Mouse (Mus musculus): Measurements from ENCODE around the gene Nkapd1. TPM values are rescaled to one million over a fixed set of nuclear protein-coding genes. Genes with fewer than 3 reads are reported as not detected.

Nkapd1 gene
- polyA plus RNA-seq, 1 experiment from 2014 or later, result 20.1 TPM

- no peaks in the 10 kb centered on the region for H3K9me3 ChIP-seq (ENCODE audit: control insufficient read depth, low read length)
- H3K9ac ChIP-seq (ENCODE audit: low read depth, low read length), result no peak overlapping the region
- WGBS, result 38% methylated on average over 4 of the region's 4 CpGs
- H3K36me3 ChIP-seq (ENCODE audit: control insufficient read depth, insufficient read depth, low read length), result no peaks in the 10 kb centered on the region
- H3K4me2 ChIP-seq, result no peak overlapping the region
- no peak overlapping the region for H3K4me3 ChIP-seq (ENCODE audit: low read depth, low read length)
- ATAC-seq (replicated peaks; ENCODE audit: low FRiP score), result no peak
- no peaks in the 10 kb centered on the region for H3K27me3 ChIP-seq (replicated peaks; ENCODE audit: control insufficient read depth, insufficient read depth, low read length)
- H3K27ac ChIP-seq (ENCODE audit: low read depth, low read length), result no peak overlapping the region
- DNase-seq (ENCODE audit: low spot score), result no peak
- H3K4me1 ChIP-seq (replicated peaks; ENCODE audit: control insufficient read depth, insufficient read depth, low read length), result no peaks in the 10 kb centered on the region
These were observed 51.3 kb downstream of the Nkapd1 start for GRCm38 (mm10) chr9:50565940-50566339.

- Histone ChIP-seq H3K4me1 (replicated peaks; ENCODE audit: control insufficient read depth, insufficient read depth, low read length) (no peaks in the 10 kb centered on the region), H3K27ac (ENCODE audit: low read depth, low read length) (no peak overlapping the region), H3K4me2 (no peak overlapping the region), H3K9ac (ENCODE audit: low read depth, low read length) (no peak overlapping the region), H3K9me3 (ENCODE audit: control insufficient read depth, low read length) (no peaks in the 10 kb centered on the region), H3K4me3 (ENCODE audit: low read depth, low read length) (no peak overlapping the region), H3K36me3 (ENCODE audit: control insufficient read depth, insufficient read depth, low read length) (no peaks in the 10 kb centered on the region), H3K27me3 (replicated peaks; ENCODE audit: control insufficient read depth, insufficient read depth, low read length) (no peaks in the 10 kb centered on the region)
- WGBS, result 72% methylated on average over 7 of the region's 7 CpGs
- ATAC-seq (replicated peaks; ENCODE audit: low FRiP score) (no peak), DNase-seq (ENCODE audit: low spot score) (no peak)
These were observed 52.1 kb downstream of the Nkapd1 start for GRCm38 (mm10) chr9:50565173-50565572.

GRCm38 (mm10) chr9:50561918-50562360 is 55.3 kb downstream of the Nkapd1 start:
- Histone ChIP-seq H3K36me3 (ENCODE audit: control insufficient read depth, insufficient read depth, low read length) (no peaks in the 10 kb centered on the region), H3K9ac (ENCODE audit: low read depth, low read length) (no peak overlapping the region), H3K27ac (ENCODE audit: low read depth, low read length) (no peak overlapping the region), H3K4me1 (replicated peaks; ENCODE audit: control insufficient read depth, insufficient read depth, low read length) (no peaks in the 10 kb centered on the region), H3K4me3 (ENCODE audit: low read depth, low read length) (no peak overlapping the region), H3K4me2 (no peak overlapping the region), H3K27me3 (replicated peaks; ENCODE audit: control insufficient read depth, insufficient read depth, low read length) (no peaks in the 10 kb centered on the region), H3K9me3 (ENCODE audit: control insufficient read depth, low read length) (no peaks in the 10 kb centered on the region)
- no peak for ATAC-seq (replicated peaks; ENCODE audit: low FRiP score)
- 80% methylated on average over 2 of the region's 2 CpGs for WGBS
- no peak for DNase-seq (ENCODE audit: low spot score)

GRCm38 (mm10) chr9:50561145-50561917 is 55.9 kb downstream of the Nkapd1 start, which contains the start of gene Tex12:
Tex12 (minus strand) TSS chr9:50561325.
- ATAC-seq (replicated peaks; ENCODE audit: low FRiP score), result no peak
- Histone ChIP-seq H3K4me3 (ENCODE audit: low read depth, low read length) (no peak within 1 kb of the TSS), H3K36me3 (ENCODE audit: control insufficient read depth, insufficient read depth, low read length) (no peaks in the 10 kb centered on the region), H3K27ac (ENCODE audit: low read depth, low read length) (no peak within 1 kb of the TSS), H3K9ac (ENCODE audit: low read depth, low read length) (no peak within 1 kb of the TSS), H3K27me3 (replicated peaks; ENCODE audit: control insufficient read depth, insufficient read depth, low read length) (no peaks in the 10 kb centered on the region), H3K4me1 (replicated peaks; ENCODE audit: control insufficient read depth, insufficient read depth, low read length) (no peaks in the 10 kb centered on the region), H3K9me3 (ENCODE audit: control insufficient read depth, low read length) (no peaks in the 10 kb centered on the region), H3K4me2 (no peak within 1 kb of the TSS)
- no peak for DNase-seq (ENCODE audit: low spot score)
- WGBS, result 80% methylated on average over 38 of the region's 38 CpGs

Other genes with a start within 250 kb of the Nkapd1 start
- 0.53 and 0.55 TPM in 2 replicates for gene Plet1, start 122.9 kb downstream of the Nkapd1 start, polyA plus RNA-seq (2014; fragmentation: Nextera tagmentation; extraction: Ambion mirVana)
- 69.4 and 70.1 TPM in 2 replicates for gene Pts, start 88.7 kb downstream of the Nkapd1 start, polyA plus RNA-seq (2014; fragmentation: Nextera tagmentation; extraction: Ambion mirVana)
- gene Il18, start 62.6 kb downstream of the Nkapd1 start, polyA plus RNA-seq (2014; fragmentation: Nextera tagmentation; extraction: Ambion mirVana), result 3.0 and 3.4 TPM in 2 replicates
- gene Bco2, start 62.3 kb downstream of the Nkapd1 start, polyA plus RNA-seq (2014; fragmentation: Nextera tagmentation; extraction: Ambion mirVana), result 0.22 and 0.27 TPM in 2 replicates
- gene Tex12, start 56.1 kb downstream of the Nkapd1 start, polyA plus RNA-seq (2014; fragmentation: Nextera tagmentation; extraction: Ambion mirVana), result not detected in 2 replicates
- 503 and 533 TPM in 2 replicates for gene Sdhd, start 13.7 kb downstream of the Nkapd1 start, polyA plus RNA-seq (2014; fragmentation: Nextera tagmentation; extraction: Ambion mirVana)
- gene Timm8b, start 13.6 kb downstream of the Nkapd1 start, polyA plus RNA-seq (2014; fragmentation: Nextera tagmentation; extraction: Ambion mirVana), result 301 and 312 TPM in 2 replicates
- 3.3 and 4.2 TPM in 2 replicates for gene Pih1d2, start 143 bp downstream of the Nkapd1 start, polyA plus RNA-seq (2014; fragmentation: Nextera tagmentation; extraction: Ambion mirVana)
- gene Dlat, start 42.3 kb upstream of the Nkapd1 start, polyA plus RNA-seq (2014; fragmentation: Nextera tagmentation; extraction: Ambion mirVana), result 77.3 and 83.7 TPM in 2 replicates
- 2.3 and 3.5 TPM in 2 replicates for gene Dixdc1, start 122.1 kb upstream of the Nkapd1 start, polyA plus RNA-seq (2014; fragmentation: Nextera tagmentation; extraction: Ambion mirVana)
- 2.6 and 4.5 TPM in 2 replicates for gene 2310030G06Rik, start 129.1 kb upstream of the Nkapd1 start, polyA plus RNA-seq (2014; fragmentation: Nextera tagmentation; extraction: Ambion mirVana)
- 8.0 and 13.7 TPM in 2 replicates for gene Cryab, start 133.9 kb upstream of the Nkapd1 start, polyA plus RNA-seq (2014; fragmentation: Nextera tagmentation; extraction: Ambion mirVana)
- 1.3 and 2.3 TPM in 2 replicates for gene Hspb2, start 134.9 kb upstream of the Nkapd1 start, polyA plus RNA-seq (2014; fragmentation: Nextera tagmentation; extraction: Ambion mirVana)
- gene Fdxacb1, start 150.8 kb upstream of the Nkapd1 start, polyA plus RNA-seq (2014; fragmentation: Nextera tagmentation; extraction: Ambion mirVana), result 15.7 and 16.0 TPM in 2 replicates
- 33.0 and 40.0 TPM in 2 replicates for gene Alg9, start 157.6 kb upstream of the Nkapd1 start, polyA plus RNA-seq (2014; fragmentation: Nextera tagmentation; extraction: Ambion mirVana)
- gene 1110032A03Rik, start 158.1 kb upstream of the Nkapd1 start, polyA plus RNA-seq (2014; fragmentation: Nextera tagmentation; extraction: Ambion mirVana), result 16.2 and 17.5 TPM in 2 replicates
- gene Ppp2r1b, start 227.8 kb upstream of the Nkapd1 start, polyA plus RNA-seq (2014; fragmentation: Nextera tagmentation; extraction: Ambion mirVana), result 143 and 172 TPM in 2 replicates